Mouse (Mus musculus): ENCODE data around the gene Prkaa2. TPM values are rescaled to one million over a fixed set of nuclear protein-coding genes. Genes with fewer than 3 reads are reported as not detected.

Prkaa2 gene
- polyA plus RNA-seq, 1 experiment from 2014 or later: 0.99 TPM

GRCm38 (mm10) chr4:105151911-105152690 lies 42.4 kb upstream of the Prkaa2 start:
- Histone ChIP-seq H3K27ac (ENCODE audit: low read depth, low read length) (no peak overlapping the region), H3K27me3 (replicated peaks; ENCODE audit: control insufficient read depth, insufficient read depth, low read length) (no peaks in the 10 kb centered on the region), H3K4me3 (ENCODE audit: low read depth, low read length) (no peak overlapping the region), H3K9ac (ENCODE audit: low read depth, low read length) (no peak overlapping the region), H3K36me3 (ENCODE audit: control insufficient read depth, insufficient read depth, low read length) (no peaks in the 10 kb centered on the region), H3K4me1 (replicated peaks; ENCODE audit: control insufficient read depth, insufficient read depth, low read length) (no peaks in the 10 kb centered on the region), H3K9me3 (ENCODE audit: control insufficient read depth, low read length) (no peaks in the 10 kb centered on the region), H3K4me2 (no peak overlapping the region)
- ATAC-seq (replicated peaks; ENCODE audit: low FRiP score) (no peak), DNase-seq (ENCODE audit: low spot score) (no peak)
- WGBS: 46% methylated on average over 14 of the region's 14 CpGs

- DNase-seq (ENCODE audit: low spot score) (no peak), ATAC-seq (replicated peaks; ENCODE audit: low FRiP score) (no peak)
- Histone ChIP-seq H3K9me3 (ENCODE audit: control insufficient read depth, low read length) (no peaks in the 10 kb centered on the region), H3K36me3 (ENCODE audit: control insufficient read depth, insufficient read depth, low read length) (no peaks in the 10 kb centered on the region), H3K4me2 (no peak overlapping the region), H3K27me3 (replicated peaks; ENCODE audit: control insufficient read depth, insufficient read depth, low read length) (no peaks in the 10 kb centered on the region), H3K4me3 (ENCODE audit: low read depth, low read length) (no peak overlapping the region), H3K27ac (ENCODE audit: low read depth, low read length) (no peak overlapping the region), H3K4me1 (replicated peaks; ENCODE audit: control insufficient read depth, insufficient read depth, low read length) (no peaks in the 10 kb centered on the region), H3K9ac (ENCODE audit: low read depth, low read length) (no peak overlapping the region)
- WGBS: 73% methylated on average over 7 of the region's 7 CpGs
Observed at GRCm38 (mm10) chr4:105149492-105149891, 39.8 kb upstream of the Prkaa2 start.

GRCm38 (mm10) chr4:105133350-105134050 lies 23.8 kb upstream of the Prkaa2 start:
- Histone ChIP-seq H3K4me2 (no peak overlapping the region), H3K4me1 (replicated peaks; ENCODE audit: control insufficient read depth, insufficient read depth, low read length) (no peaks in the 10 kb centered on the region), H3K27ac (ENCODE audit: low read depth, low read length) (no peak overlapping the region), H3K27me3 (replicated peaks; ENCODE audit: control insufficient read depth, insufficient read depth, low read length) (no peaks in the 10 kb centered on the region), H3K36me3 (ENCODE audit: control insufficient read depth, insufficient read depth, low read length) (no peaks in the 10 kb centered on the region), H3K9ac (ENCODE audit: low read depth, low read length) (no peak overlapping the region), H3K4me3 (ENCODE audit: low read depth, low read length) (no peak overlapping the region), H3K9me3 (ENCODE audit: control insufficient read depth, low read length) (no peaks in the 10 kb centered on the region)
- 78% methylated on average over 4 of the region's 4 CpGs for WGBS
- ATAC-seq (replicated peaks; ENCODE audit: low FRiP score): no peak
- no peak for DNase-seq (ENCODE audit: low spot score)

GRCm38 (mm10) chr4:105131756-105132314 lies 22.1 kb upstream of the Prkaa2 start:
- H3K9me3 ChIP-seq (ENCODE audit: control insufficient read depth, low read length): no peaks in the 10 kb centered on the region
- ATAC-seq (replicated peaks; ENCODE audit: low FRiP score): no peak
- H3K4me3 ChIP-seq (ENCODE audit: low read depth, low read length): no peak overlapping the region
- H3K9ac ChIP-seq (ENCODE audit: low read depth, low read length): no peak overlapping the region
- no peaks in the 10 kb centered on the region for H3K4me1 ChIP-seq (replicated peaks; ENCODE audit: control insufficient read depth, insufficient read depth, low read length)
- no peak overlapping the region for H3K27ac ChIP-seq (ENCODE audit: low read depth, low read length)
- 61% methylated on average over 9 of the region's 9 CpGs for WGBS
- H3K36me3 ChIP-seq (ENCODE audit: control insufficient read depth, insufficient read depth, low read length): no peaks in the 10 kb centered on the region
- DNase-seq (ENCODE audit: low spot score): no peak
- H3K27me3 ChIP-seq (replicated peaks; ENCODE audit: control insufficient read depth, insufficient read depth, low read length): no peaks in the 10 kb centered on the region
- H3K4me2 ChIP-seq: no peak overlapping the region

- no peak overlapping the region for H3K4me3 ChIP-seq (ENCODE audit: low read depth, low read length)
- H3K36me3 ChIP-seq (ENCODE audit: control insufficient read depth, insufficient read depth, low read length): no peaks in the 10 kb centered on the region
- no peak for ATAC-seq (replicated peaks; ENCODE audit: low FRiP score)
- 67% methylated on average over 7 of the region's 7 CpGs for WGBS
- DNase-seq (ENCODE audit: low spot score): no peak
- H3K4me2 ChIP-seq: no peak overlapping the region
- H3K27ac ChIP-seq (ENCODE audit: low read depth, low read length): no peak overlapping the region
- no peak overlapping the region for H3K9ac ChIP-seq (ENCODE audit: low read depth, low read length)
- H3K27me3 ChIP-seq (replicated peaks; ENCODE audit: control insufficient read depth, insufficient read depth, low read length): no peaks in the 10 kb centered on the region
- no peaks in the 10 kb centered on the region for H3K4me1 ChIP-seq (replicated peaks; ENCODE audit: control insufficient read depth, insufficient read depth, low read length)
- no peaks in the 10 kb centered on the region for H3K9me3 ChIP-seq (ENCODE audit: control insufficient read depth, low read length)
Observed at GRCm38 (mm10) chr4:105129212-105129611, 19.5 kb upstream of the Prkaa2 start.

- no peaks in the 10 kb centered on the region for H3K36me3 ChIP-seq (ENCODE audit: control insufficient read depth, insufficient read depth, low read length)
- no peaks in the 10 kb centered on the region for H3K9me3 ChIP-seq (ENCODE audit: control insufficient read depth, low read length)
- H3K9ac ChIP-seq (ENCODE audit: low read depth, low read length): no peak overlapping the region
- ATAC-seq (replicated peaks; ENCODE audit: low FRiP score): no peak
- no peaks in the 10 kb centered on the region for H3K27me3 ChIP-seq (replicated peaks; ENCODE audit: control insufficient read depth, insufficient read depth, low read length)
- WGBS: 35% methylated on average over 8 of the region's 8 CpGs
- H3K27ac ChIP-seq (ENCODE audit: low read depth, low read length): no peak overlapping the region
- no peak overlapping the region for H3K4me3 ChIP-seq (ENCODE audit: low read depth, low read length)
- H3K4me2 ChIP-seq: no peak overlapping the region
- H3K4me1 ChIP-seq (replicated peaks; ENCODE audit: control insufficient read depth, insufficient read depth, low read length): no peaks in the 10 kb centered on the region
- no peak for DNase-seq (ENCODE audit: low spot score)
Observed at GRCm38 (mm10) chr4:105122429-105122828, 12.7 kb upstream of the Prkaa2 start.

GRCm38 (mm10) chr4:105121081-105121480 lies 11.4 kb upstream of the Prkaa2 start:
- no peak for DNase-seq (ENCODE audit: low spot score)

GRCm38 (mm10) chr4:105113468-105113867 lies 3.8 kb upstream of the Prkaa2 start:
- WGBS: 76% methylated on average over 3 of the region's 3 CpGs
- H3K27ac ChIP-seq (ENCODE audit: low read depth, low read length): no peak overlapping the region
- ATAC-seq (replicated peaks; ENCODE audit: low FRiP score) (no peak), DNase-seq (ENCODE audit: low spot score) (no peak)
- H3K9me3 ChIP-seq (ENCODE audit: control insufficient read depth, low read length): no peaks in the 10 kb centered on the region
- H3K4me3 ChIP-seq (ENCODE audit: low read depth, low read length): no peak overlapping the region
- no peak overlapping the region for H3K9ac ChIP-seq (ENCODE audit: low read depth, low read length)
- no peak overlapping the region for H3K4me2 ChIP-seq
- H3K27me3 ChIP-seq (replicated peaks; ENCODE audit: control insufficient read depth, insufficient read depth, low read length): peaks cover 22% of the 10 kb centered on the region
- H3K4me1 ChIP-seq (replicated peaks; ENCODE audit: control insufficient read depth, insufficient read depth, low read length): no peaks in the 10 kb centered on the region; the same call in 1 of the 2 replicates
- H3K36me3 ChIP-seq (ENCODE audit: control insufficient read depth, insufficient read depth, low read length): no peaks in the 10 kb centered on the region

More at GRCm38 (mm10) chr4:105121081-105121480, 11.4 kb upstream of the Prkaa2 start:
- H3K9ac ChIP-seq (ENCODE audit: low read depth, low read length): no peak overlapping the region
- WGBS: 76% methylated on average over 6 of the region's 6 CpGs
- no peaks in the 10 kb centered on the region for H3K4me1 ChIP-seq (replicated peaks; ENCODE audit: control insufficient read depth, insufficient read depth, low read length)
- ATAC-seq (replicated peaks; ENCODE audit: low FRiP score): no peak
- no peaks in the 10 kb centered on the region for H3K27me3 ChIP-seq (replicated peaks; ENCODE audit: control insufficient read depth, insufficient read depth, low read length)
- H3K4me2 ChIP-seq: no peak overlapping the region
- no peaks in the 10 kb centered on the region for H3K9me3 ChIP-seq (ENCODE audit: control insufficient read depth, low read length)
- no peaks in the 10 kb centered on the region for H3K36me3 ChIP-seq (ENCODE audit: control insufficient read depth, insufficient read depth, low read length)
- no peak overlapping the region for H3K27ac ChIP-seq (ENCODE audit: low read depth, low read length)
- H3K4me3 ChIP-seq (ENCODE audit: low read depth, low read length): no peak overlapping the region
